Mouse (Mus musculus) hindbrain, embryonic 16.5 days (tissue): ENCODE measurements at regions not wholly inside any gene's neighbourhood (a gene's known extent, or its start where the extent isn't known, plus 50 kb on each side); places are given as distances from the start of the nearest gene placed in this dataset.

ENCODE experiments used
- ATAC-seq: fragments of 200-750 bp; cut with Nextera tagmentation; 2 replicates; pipeline ENCODE4 v1.8.0; 2017; ENCODE audit warnings: moderate TSS enrichment, moderate library complexity
- H3K27ac ChIP-seq: fragments of 300-500 bp; sonication (generic); 2 replicates; pipeline ENCODE4 v1.5.1; 2014; ENCODE audit warnings: low read depth, mild to moderate bottlenecking, control low read depth, low read length, moderate library complexity
- H3K27me3 ChIP-seq: fragments of 300-500 bp; sonication (generic); replicated peaks from 2 replicates; pipeline ENCODE4 v1.6.1; 2014; ENCODE audit warnings: low read length; ENCODE audit not compliant: control insufficient read depth, insufficient read depth
- H3K36me3 ChIP-seq: fragments of 300-500 bp; sonication (generic); 2 replicates; pipeline ENCODE4 v1.6.1; 2014; ENCODE audit warnings: mild to moderate bottlenecking, low read length, moderate library complexity, mixed read lengths; ENCODE audit not compliant: control insufficient read depth, insufficient read depth
- H3K4me1 ChIP-seq: fragments of 300-500 bp; sonication (generic); 2 replicates; pipeline ENCODE4 v1.6.1; 2014; ENCODE audit warnings: low read depth, low read length; ENCODE audit not compliant: control insufficient read depth, insufficient read depth
- H3K4me2 ChIP-seq: fragments of 300-500 bp; sonication (generic); 2 replicates; pipeline ENCODE4 v1.6.1; 2014; ENCODE audit warnings: mild to moderate bottlenecking, low read length, control low read depth, moderate library complexity
- H3K4me3 ChIP-seq: fragments of 300-500 bp; sonication (generic); 2 replicates; pipeline ENCODE4 v1.5.1; 2014; ENCODE audit warnings: mild to moderate bottlenecking, low read length, control low read depth, moderate library complexity
- H3K9ac ChIP-seq: fragments of 300-500 bp; sonication (generic); 2 replicates; pipeline ENCODE4 v1.6.1; 2014; ENCODE audit warnings: low read depth, mild to moderate bottlenecking, control low read depth, low read length, moderate library complexity
- H3K9me3 ChIP-seq: fragments of 300-500 bp; sonication (generic); 2 replicates; pipeline ENCODE4 v1.6.1; 2014; ENCODE audit warnings: mild to moderate bottlenecking, low read length, moderate library complexity; ENCODE audit not compliant: control insufficient read depth
- WGBS: fragments of 180-500 bp; shearing (Covaris S2); extraction: QIAGEN DNeasy Blood & Tissue Kit; methylation state at CpG from one replicate; pipeline ENCODE4 v1.1.7; 2014; 5-methylcytosine and 5-hydroxymethylcytosine counted together

- 85% methylated on average over 1 of the region's 1 CpGs for WGBS
- Histone ChIP-seq H3K36me3 (no peaks in the 10 kb centered on the region), H3K4me3 (no peak overlapping the region), H3K27me3 (no peaks in the 10 kb centered on the region), H3K9ac (no peak overlapping the region), H3K9me3 (no peaks in the 10 kb centered on the region), H3K4me1 (no peaks in the 10 kb centered on the region), H3K27ac (no peak overlapping the region), H3K4me2 (no peak overlapping the region)
- ATAC-seq, result no peak
Measured at GRCm38 (mm10) chr9:52246712-52247111, 78.3 kb upstream of the Zc3h12c start.

DNA sequence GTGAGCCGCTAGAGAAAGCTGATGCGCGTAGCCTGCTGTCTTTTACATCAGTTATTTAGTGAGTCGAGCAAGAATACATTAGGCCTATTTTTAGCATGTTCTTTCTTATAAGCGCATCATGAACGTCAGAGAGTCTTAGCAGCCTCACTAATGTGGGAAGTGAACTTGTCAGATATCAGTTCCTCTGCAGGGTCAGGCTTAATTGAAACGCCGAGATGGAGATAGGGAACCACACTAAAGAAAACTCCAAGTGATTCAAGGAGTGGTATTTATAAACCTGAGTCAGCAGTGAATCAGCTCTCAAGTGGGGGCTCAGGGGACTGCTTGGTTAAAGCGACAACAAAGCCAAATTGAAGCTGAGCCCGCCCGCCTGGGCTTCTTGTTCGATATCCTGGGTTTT lies 75.7 kb upstream of the Zc3h12c start:
- no peak overlapping the region for H3K4me3 ChIP-seq
- ATAC-seq, result no peak
- H3K4me2 ChIP-seq, result no peak overlapping the region
- H3K27ac ChIP-seq, result no peak overlapping the region
- no peaks in the 10 kb centered on the region for H3K36me3 ChIP-seq
- WGBS, result 69% methylated on average over 12 of the region's 12 CpGs
- no peaks in the 10 kb centered on the region for H3K9me3 ChIP-seq
- no peak overlapping the region for H3K9ac ChIP-seq
- no peaks in the 10 kb centered on the region for H3K27me3 ChIP-seq
- H3K4me1 ChIP-seq, result peaks cover 3% of the 10 kb centered on the region; the same call in 1 of the 2 replicates

DNA sequence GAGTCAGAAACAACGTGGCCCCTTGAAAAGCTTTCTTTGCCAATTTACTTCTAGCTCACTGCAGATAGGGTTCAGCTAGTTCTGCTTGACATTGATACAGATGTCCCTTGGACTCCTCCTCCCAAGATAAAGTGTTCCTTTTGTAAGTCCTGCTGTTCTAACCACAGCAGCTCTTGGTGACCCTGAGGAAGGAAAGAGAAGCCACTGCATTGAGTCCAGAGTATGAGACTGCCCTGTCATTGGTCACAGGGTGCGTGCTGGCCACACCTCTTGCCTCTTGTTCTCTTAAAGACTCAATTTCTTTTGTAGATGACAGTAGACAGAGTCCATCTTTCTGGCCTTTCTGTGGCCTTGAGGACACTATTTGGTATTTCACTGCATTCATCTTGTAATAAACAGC lies 74.7 kb upstream of the Zc3h12c start:
- Histone ChIP-seq H3K9me3 (no peaks in the 10 kb centered on the region), H3K36me3 (no peaks in the 10 kb centered on the region), H3K4me1 (peaks cover 3% of the 10 kb centered on the region; the same call in 1 of the 2 replicates), H3K9ac (no peak overlapping the region), H3K4me2 (no peak overlapping the region), H3K27ac (no peak overlapping the region), H3K27me3 (no peaks in the 10 kb centered on the region), H3K4me3 (no peak overlapping the region)
- 83% methylated on average over 2 of the region's 2 CpGs for WGBS
- ATAC-seq, result no peak

GRCm38 (mm10) chr9:52241577-52241976 lies 73.2 kb upstream of the Zc3h12c start:
- H3K4me3 ChIP-seq, result no peak overlapping the region
- no peaks in the 10 kb centered on the region for H3K36me3 ChIP-seq
- no peak for ATAC-seq
- H3K9me3 ChIP-seq, result no peaks in the 10 kb centered on the region
- no peaks in the 10 kb centered on the region for H3K27me3 ChIP-seq
- H3K4me1 ChIP-seq, result peaks cover 3% of the 10 kb centered on the region; the same call in 1 of the 2 replicates
- WGBS, result 32% methylated on average over 4 of the region's 4 CpGs
- H3K27ac ChIP-seq, result peak overlapping the region; percentile 49; the same call in 1 of the 2 replicates
- H3K4me2 ChIP-seq, result no peak overlapping the region
- H3K9ac ChIP-seq, result no peak overlapping the region

DNA sequence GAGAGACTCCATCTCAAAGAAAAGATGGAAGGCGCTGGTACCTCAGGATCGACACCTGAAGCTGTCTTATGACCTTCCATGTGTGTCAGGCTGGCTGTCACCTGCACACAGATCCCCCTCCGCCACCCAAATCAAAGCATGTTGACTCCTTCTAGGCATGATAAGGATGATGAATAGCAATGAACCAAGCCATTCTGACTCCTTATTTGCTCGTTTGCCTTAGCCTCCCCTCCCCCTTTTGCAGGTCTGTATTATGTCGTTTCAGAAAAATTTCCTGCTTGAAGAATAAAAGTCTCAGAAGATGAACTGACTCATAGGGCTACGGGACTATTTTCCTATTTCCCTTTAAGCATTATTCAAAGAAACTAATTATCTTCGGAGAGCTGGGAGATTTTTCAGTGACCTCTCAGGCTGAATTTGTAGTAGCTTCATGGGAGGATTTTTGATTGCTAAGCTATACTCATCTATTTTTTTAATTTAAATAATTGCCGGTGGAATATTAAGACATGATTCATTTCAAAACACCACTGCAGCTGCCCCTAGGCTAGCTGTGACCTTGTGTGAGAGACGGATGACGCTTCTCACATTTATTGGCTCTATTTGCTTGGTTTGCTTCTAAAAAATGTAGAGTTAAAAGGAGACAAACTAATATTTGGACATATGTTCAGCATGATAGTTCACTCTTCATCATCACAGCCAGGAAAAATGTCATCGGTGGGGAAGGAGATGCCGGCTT lies 72.4 kb upstream of the Zc3h12c start:
- 0 out of 2 replicates have a peak, but pooled peaks have one; percentile 54 for ATAC-seq
- WGBS, result 58% methylated on average over 12 of the region's 12 CpGs

DNA sequence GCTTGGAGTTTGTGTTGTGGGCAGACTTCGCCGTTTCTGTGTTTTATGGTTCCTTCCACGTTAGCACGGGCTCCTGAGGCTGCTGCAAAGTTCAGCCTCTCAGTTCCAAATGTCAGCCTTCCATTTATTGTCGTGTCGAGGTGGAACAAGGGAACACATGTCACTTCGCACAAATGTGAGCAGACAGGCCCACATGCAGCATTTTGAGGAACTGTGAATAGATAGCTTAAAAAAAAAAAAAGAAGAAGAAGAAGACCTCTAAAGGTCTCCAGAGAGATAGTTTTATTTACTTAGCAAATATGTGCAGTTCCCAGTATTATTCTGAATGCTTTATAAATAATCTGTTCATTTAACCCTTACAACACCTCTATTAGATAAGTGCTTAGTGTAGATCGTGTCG lies 66.4 kb upstream of the Zc3h12c start:
- no peak for ATAC-seq
- no peaks in the 10 kb centered on the region for H3K9me3 ChIP-seq
- H3K27ac ChIP-seq, result no peak overlapping the region
- H3K4me1 ChIP-seq, result no peaks in the 10 kb centered on the region
- WGBS, result 82% methylated on average over 9 of the region's 9 CpGs
- no peak overlapping the region for H3K4me3 ChIP-seq
- no peaks in the 10 kb centered on the region for H3K36me3 ChIP-seq
- no peaks in the 10 kb centered on the region for H3K27me3 ChIP-seq
- no peak overlapping the region for H3K4me2 ChIP-seq
- H3K9ac ChIP-seq, result no peak overlapping the region

More for the DNA sequence above, 72.4 kb upstream of the Zc3h12c start:
- H3K9ac ChIP-seq, result no peak overlapping the region
- H3K4me3 ChIP-seq, result no peak overlapping the region
- H3K36me3 ChIP-seq, result no peaks in the 10 kb centered on the region
- peaks cover 3% of the 10 kb centered on the region; the same call in 1 of the 2 replicates for H3K4me1 ChIP-seq
- H3K4me2 ChIP-seq, result no peak overlapping the region
- no peaks in the 10 kb centered on the region for H3K27me3 ChIP-seq
- no peaks in the 10 kb centered on the region for H3K9me3 ChIP-seq
- peak overlapping the region; percentile 72 for H3K27ac ChIP-seq

DNA sequence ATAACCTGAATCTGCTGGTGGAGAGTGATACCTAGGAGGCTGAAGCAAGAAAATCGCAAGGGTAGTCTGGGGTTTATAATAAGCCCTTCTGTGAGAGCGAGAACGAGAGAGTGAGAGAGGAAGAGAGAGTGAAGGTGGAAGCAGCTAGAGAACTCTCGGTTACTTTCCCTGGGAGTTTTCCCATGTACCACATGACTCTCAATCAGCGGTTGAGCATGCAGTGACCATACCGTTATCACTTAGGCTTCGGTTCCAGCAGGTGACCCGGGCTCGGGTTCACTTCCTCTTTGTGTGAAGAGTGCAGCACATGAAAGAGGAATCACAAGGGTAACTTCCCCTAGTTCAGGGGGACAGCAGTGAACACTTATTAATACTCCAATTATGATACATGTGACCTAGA lies 61.2 kb upstream of the Zc3h12c start:
- no peak overlapping the region for H3K9ac ChIP-seq
- WGBS, result 88% methylated on average over 9 of the region's 9 CpGs
- no peak overlapping the region for H3K4me2 ChIP-seq
- H3K9me3 ChIP-seq, result no peaks in the 10 kb centered on the region
- no peak overlapping the region for H3K27ac ChIP-seq
- no peak for ATAC-seq
- no peaks in the 10 kb centered on the region for H3K36me3 ChIP-seq
- no peak overlapping the region for H3K4me3 ChIP-seq
- no peaks in the 10 kb centered on the region for H3K4me1 ChIP-seq
- no peaks in the 10 kb centered on the region for H3K27me3 ChIP-seq

- Histone ChIP-seq H3K4me1 (peaks cover 8% of the 10 kb centered on the region), H3K4me3 (no peak overlapping the region), H3K36me3 (no peaks in the 10 kb centered on the region), H3K27ac (no peak overlapping the region), H3K27me3 (no peaks in the 10 kb centered on the region), H3K9me3 (no peaks in the 10 kb centered on the region), H3K4me2 (no peak overlapping the region), H3K9ac (no peak overlapping the region)
- 50% methylated on average over 3 of the region's 3 CpGs for WGBS
- no peak for ATAC-seq
Measured at GRCm38 (mm10) chr9:52225646-52226045, 57.3 kb upstream of the Zc3h12c start.

DNA sequence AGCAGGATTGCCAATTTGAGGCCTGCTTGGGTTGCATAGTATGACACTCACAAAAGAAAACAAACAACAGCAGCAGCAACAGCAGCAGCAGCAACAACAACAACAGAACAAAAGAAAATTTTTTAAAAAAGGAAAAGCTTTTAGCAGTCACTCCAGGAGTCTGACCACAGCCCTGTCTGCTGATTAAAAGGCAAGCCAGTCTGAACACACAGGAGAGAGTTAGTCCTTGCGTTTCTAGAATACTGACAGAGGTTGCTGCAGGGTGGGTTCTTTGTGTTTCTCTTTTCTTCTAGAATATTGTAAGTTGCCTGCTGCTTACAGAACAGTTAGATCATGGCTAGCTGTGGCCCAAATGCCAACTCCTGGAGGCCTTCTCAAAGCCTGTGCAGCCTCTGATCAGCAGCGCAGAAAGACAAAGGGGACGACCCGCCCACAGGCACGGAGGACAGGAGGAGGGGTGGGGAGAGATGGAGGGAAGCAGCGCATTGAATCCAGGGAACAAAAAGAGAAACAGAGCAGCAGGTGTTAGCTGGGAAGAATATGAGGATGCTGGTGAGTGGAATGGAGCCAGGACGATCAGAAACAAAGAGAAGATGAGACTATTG lies 55.2 kb upstream of the Zc3h12c start:
- WGBS, result 5% methylated on average over 7 of the region's 7 CpGs
- H3K27me3 ChIP-seq, result no peaks in the 10 kb centered on the region
- peak overlapping the region; percentile 70 for H3K27ac ChIP-seq
- H3K4me1 ChIP-seq, result peaks cover 8% of the 10 kb centered on the region
- H3K4me2 ChIP-seq, result peak overlapping the region; percentile 49
- H3K9ac ChIP-seq, result peak overlapping the region; percentile 59
- H3K36me3 ChIP-seq, result no peaks in the 10 kb centered on the region
- peak; percentile 78 for ATAC-seq
- H3K9me3 ChIP-seq, result no peaks in the 10 kb centered on the region
- peak overlapping the region; percentile 14; the same call in 1 of the 2 replicates for H3K4me3 ChIP-seq
